Mouse (Mus musculus) frontal cortex, postnatal 36 days (tissue): ENCODE results near the gene Olfr827.

Experiments used
- DNase-seq, 2 experiments: peaks; one replicate each; pipeline ENCODE4 v3.0.0; 2022; ENCODE audit warnings: low spot score in 2 of 2

The Olfr827 gene

DNA sequence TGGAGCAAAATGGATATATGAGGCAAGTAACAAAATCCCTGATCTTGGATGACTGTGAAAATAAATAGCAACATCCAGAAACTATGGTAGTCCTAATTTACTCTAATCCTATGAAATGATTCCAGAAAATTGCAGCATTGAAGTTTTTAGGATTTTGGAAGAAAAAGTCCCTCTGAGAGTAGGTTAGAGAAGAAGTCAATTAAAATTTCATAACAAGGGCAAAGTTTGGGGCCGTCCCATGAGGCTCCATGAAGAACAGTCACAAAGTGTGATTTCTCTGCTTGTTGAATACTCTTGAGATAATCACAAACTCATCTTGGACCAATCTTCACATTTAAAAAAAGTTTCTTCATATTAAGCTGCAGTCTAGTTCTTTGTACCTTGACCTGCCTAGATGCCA is at the start of gene Olfr827:
Gene Olfr827 (minus strand): TSS at position 101 of the 400 bp plus-strand sequence.
- no peak for DNase-seq

DNA sequence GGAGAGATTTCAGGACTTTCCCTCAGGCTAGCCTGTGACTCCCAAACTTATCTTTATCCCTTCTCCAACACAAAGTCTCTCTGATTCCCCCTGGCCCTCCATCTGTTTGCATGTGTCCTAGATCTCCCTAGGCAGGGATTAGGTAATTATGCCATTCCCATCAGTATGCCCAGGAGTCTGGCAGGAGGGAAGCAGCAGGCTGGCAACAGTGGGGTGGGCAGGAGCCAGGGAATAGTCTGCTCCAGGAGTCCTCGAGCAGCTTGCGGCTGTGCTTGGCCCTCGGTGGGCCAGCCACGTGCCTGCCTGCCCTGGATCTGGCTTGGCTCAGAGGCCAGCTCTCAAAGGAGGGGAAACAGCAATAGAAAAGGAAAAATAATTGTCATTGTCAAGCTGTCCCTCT is 49.0 kb upstream of the Olfr827 start:
- peak; percentile 3 to 49 for DNase-seq

DNA sequence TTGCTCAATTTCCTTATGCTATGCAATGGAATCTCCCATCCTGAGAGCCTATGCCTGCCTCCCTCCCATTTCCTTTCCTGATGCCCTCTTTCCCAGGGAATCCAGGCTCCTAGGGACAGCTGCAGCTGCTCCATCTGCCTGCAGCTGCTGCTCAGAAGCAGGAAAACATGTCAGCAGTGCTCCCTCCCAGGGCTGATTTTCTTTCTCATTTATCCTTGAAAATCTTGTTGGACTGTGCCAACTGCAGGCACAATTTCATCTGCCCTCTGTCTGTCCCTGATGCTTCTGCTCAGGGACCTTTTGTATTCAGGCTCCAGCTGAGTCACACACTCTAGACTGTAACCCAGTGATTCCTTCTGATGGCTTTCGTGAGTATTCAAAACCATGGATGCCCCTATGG is 45.3 kb upstream of the Olfr827 start:
- DNase-seq: no peak

DNA sequence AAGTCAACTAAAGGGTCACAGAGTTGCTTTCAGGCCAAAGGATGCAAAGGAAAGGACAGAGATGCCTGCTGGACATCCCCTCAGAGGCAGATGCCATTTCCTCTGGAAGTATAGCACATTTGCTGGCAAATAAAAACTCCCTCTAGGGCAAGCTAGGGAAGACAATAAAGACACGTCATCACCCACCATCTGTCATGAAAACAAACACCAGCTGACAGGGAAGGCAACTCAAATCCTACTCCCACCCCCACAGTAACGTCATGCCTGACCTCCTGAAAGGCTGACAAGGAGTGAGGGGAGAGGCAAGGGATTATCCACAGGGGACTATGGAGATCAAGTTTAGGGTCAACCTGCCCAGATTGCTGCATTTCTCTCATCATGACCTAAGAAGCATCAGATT is 30.1 kb upstream of the Olfr827 start:
- no peak for DNase-seq

DNA sequence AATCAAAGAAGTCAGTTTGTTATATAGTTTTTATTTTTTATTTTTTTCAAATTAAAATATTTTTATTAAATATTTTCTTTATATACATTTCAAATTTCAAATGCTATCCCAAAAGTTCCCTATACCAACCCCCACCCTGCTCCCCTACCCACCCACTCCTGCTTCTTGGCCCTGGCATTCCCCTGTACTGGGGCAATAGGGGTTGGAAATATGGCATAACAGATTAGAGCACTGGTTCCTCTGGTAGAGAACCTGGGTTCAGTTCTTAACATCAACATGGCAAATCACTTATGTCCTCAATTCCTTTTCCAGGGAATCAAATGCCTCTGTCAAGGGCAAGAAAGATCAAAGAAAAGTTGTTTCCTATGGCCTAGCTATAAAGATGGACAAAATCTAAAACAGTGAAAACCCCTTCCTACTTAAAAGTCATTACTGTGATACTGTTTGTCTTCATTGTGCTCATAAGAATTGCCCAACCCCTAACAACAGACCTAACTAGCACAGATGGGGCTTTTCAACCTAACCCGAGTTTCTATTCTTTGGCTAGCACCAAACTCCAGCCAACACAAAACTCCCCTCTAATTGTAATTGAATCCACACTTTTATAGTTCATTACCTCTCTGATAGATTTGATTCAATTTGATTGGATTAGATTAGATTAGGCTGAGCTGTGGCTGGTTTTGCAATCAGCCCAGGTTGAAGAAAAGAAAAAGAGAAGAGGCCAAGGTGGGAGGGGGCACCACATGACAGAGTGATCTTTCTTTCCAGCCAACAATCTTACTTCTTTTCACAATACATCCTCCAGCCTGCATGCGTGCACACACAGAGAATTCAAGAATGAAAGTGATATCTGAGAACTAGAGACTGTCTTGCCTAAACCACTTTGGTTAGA is 24.4 kb upstream of the Olfr827 start:
- no peak for DNase-seq

DNA sequence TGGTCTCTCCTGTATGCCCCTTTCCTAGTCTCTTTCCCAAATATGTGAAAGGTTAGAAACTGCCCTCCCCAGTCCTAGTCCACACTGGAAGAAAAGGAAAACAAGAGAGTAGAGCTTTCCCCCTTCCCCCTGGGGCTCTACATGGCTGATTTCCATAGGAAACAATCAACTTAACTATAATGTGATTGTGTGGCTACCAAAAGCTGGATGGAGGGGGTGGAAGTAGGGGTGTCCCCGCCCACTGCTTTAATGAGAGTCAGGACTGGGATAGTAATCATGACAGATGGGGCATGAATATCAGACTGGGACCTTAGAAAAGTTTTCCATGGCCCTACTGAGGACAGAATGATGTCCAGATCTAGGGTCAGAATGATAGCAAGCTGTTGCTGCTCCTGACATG is 20.4 kb upstream of the Olfr827 start:
- DNase-seq: no peak

- no peak for DNase-seq
Observed at GRCm38 (mm10) chr10:130232117-130232516, 17.9 kb upstream of the Olfr827 start.

- no peak for DNase-seq
Observed at GRCm38 (mm10) chr10:130229584-130229983, 15.4 kb upstream of the Olfr827 start.

- peak; percentile 39 to 70 for DNase-seq
Observed at GRCm38 (mm10) chr10:130228246-130228645, 14.0 kb upstream of the Olfr827 start.

- no peak for DNase-seq
Observed at GRCm38 (mm10) chr10:130225034-130225433, 10.8 kb upstream of the Olfr827 start.

GRCm38 (mm10) chr10:130184086-130184485 is 30.1 kb downstream of the Olfr827 start, which contains the start of gene Olfr826:
TSS of gene Olfr826 (minus strand) at chr10:130184186.
- DNase-seq: no peak

DNA sequence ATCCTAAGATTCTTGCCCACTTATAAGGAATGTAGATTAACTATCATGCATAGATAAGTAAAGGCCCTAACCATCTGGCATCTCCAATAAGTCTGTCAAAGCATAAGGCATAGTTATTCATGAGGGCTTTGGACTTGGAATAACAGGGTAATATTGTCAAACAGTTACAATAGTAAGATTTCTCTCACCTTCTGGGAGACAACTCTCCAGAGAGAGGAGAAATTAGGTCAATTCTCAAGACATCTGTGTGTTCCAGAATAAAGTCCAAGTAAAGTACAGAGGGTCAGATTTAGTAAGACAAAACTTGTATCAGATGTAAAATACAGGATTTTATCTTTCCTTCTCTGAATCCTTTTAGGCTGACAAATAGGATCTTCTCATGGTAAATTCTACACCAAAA is 47.5 kb downstream of the Olfr827 start, which contains the start of gene Olfr825:
Gene Olfr825 (minus strand): TSS at position 101 of the 400 bp plus-strand sequence.
- DNase-seq: no peak

GRCm38 (mm10) chr10:130165196-130165595 is 49.0 kb downstream of the Olfr827 start:
- no peak for DNase-seq
